In the genomic region with DNA sequence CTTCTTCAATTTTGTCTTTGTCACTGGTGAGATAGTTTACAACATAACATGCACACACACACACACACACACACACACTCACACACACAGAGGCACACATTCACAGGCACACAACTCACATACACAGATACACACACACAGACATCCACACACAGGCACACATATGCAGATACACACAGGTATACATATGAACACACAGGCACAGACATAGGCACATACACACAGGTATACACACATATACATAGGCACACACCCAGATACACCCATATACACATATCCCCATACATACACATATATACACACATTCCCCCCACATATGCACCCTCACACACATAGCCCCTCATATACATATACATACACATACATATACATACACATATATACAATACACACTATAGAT, we compare ENCODE assay signal across 13 mouse cellular contexts. TPM values are rescaled to one million over a fixed set of nuclear protein-coding genes. Genes with fewer than 3 reads are reported as not detected.
DNase-seq lines count a peak whose midpoint lies in the region; ATAC-seq and TF ChIP-seq lines count a peak whose summit lies in the region.
"Had no signal": no experiment of that assay in that cellular context is flagged by ENCODE, and none has a peak within 500 bp of the region (broad histone marks: within the 10 kb centered on the region; RNA-seq: fewer than 3 reads in every experiment).

No protein-coding gene starts in this region.

- H3K36me3 ChIP-seq in kidney, postnatal 0 days (ENCODE audit: insufficient read depth, low read length): 0 out of 2 replicates have a peak, but pooled peaks cover 2% of the 10 kb centered on the region
- H3K36me3 ChIP-seq in forebrain, embryonic 12.5 days (replicated peaks): peaks cover 2% of the 10 kb centered on the region; the same call in 1 of the 2 replicates
- peaks cover 2% of the 10 kb centered on the region; the same call in 1 of the 2 replicates for H3K36me3 ChIP-seq in intestine, embryonic 16.5 days (ENCODE audit: control insufficient read depth, insufficient read depth, low read length)
- H3K36me3 ChIP-seq in neural tube, embryonic 14.5 days (ENCODE audit: control insufficient read depth, insufficient read depth, low read length): no peaks in the 10 kb centered on the region
- H3K36me3 ChIP-seq: liver, embryonic 12.5 days had no signal

- H3K27me3 ChIP-seq in kidney, postnatal 0 days (ENCODE audit: insufficient read depth, low read length): no peaks in the 10 kb centered on the region
- no peaks in the 10 kb centered on the region for H3K27me3 ChIP-seq in forebrain, embryonic 12.5 days
- H3K27me3 ChIP-seq in intestine, embryonic 16.5 days (replicated peaks; ENCODE audit: control insufficient read depth, insufficient read depth, low read length): no peaks in the 10 kb centered on the region
- no peaks in the 10 kb centered on the region for H3K27me3 ChIP-seq in neural tube, embryonic 14.5 days (ENCODE audit: control insufficient read depth, insufficient read depth, low read length)
- H3K27me3 ChIP-seq: CH12.LX had no signal

- H3K4me3 ChIP-seq in kidney, postnatal 0 days (replicated peaks; ENCODE audit: low read depth, low read length): no peak overlapping the region
- no peak overlapping the region for H3K4me3 ChIP-seq in forebrain, embryonic 12.5 days (replicated peaks)
- no peak overlapping the region for H3K4me3 ChIP-seq in intestine, embryonic 16.5 days (ENCODE audit: low read length)
- H3K4me3 ChIP-seq in neural tube, embryonic 14.5 days (ENCODE audit: low read depth, low read length): no peak overlapping the region

- no peak overlapping the region for H3K9ac ChIP-seq in kidney, postnatal 0 days (ENCODE audit: low read depth, low read length)
- H3K9ac ChIP-seq in forebrain, embryonic 12.5 days: no peak overlapping the region
- H3K9ac ChIP-seq in intestine, embryonic 16.5 days (ENCODE audit: low read depth, low read length): no peak overlapping the region
- no peak overlapping the region for H3K9ac ChIP-seq in neural tube, embryonic 14.5 days (replicated peaks; ENCODE audit: low read depth, low read length)
- H3K9ac ChIP-seq: liver, embryonic 12.5 days had no signal

- TF ChIP-seq CTCF in kidney, postnatal 0 days (IDR thresholded peaks at IDR 0.05; ENCODE audit: low read depth): no peak

- H3K9me3 ChIP-seq in kidney, postnatal 0 days (replicated peaks; ENCODE audit: low read length): no peaks in the 10 kb centered on the region
- no peaks in the 10 kb centered on the region for H3K9me3 ChIP-seq in forebrain, embryonic 12.5 days
- no peaks in the 10 kb centered on the region for H3K9me3 ChIP-seq in intestine, embryonic 16.5 days (ENCODE audit: control insufficient read depth, low read length)
- no peaks in the 10 kb centered on the region for H3K9me3 ChIP-seq in neural tube, embryonic 14.5 days (ENCODE audit: control insufficient read depth, low read length)
- H3K9me3 ChIP-seq: liver, embryonic 12.5 days had no signal

- DNase-seq in kidney, postnatal 0 days (ENCODE audit: low spot score): no peak
- no peak for DNase-seq in kidney, adult 18-20 months
- no peak for DNase-seq in embryo, embryonic 10 days (ENCODE audit: low spot score)
- no peak for DNase-seq in yolk sac, embryonic 10.5 days (ENCODE audit: low spot score)
- no peak for DNase-seq in adrenal gland, adult 8-10 months

- no peak overlapping the region for H3K4me2 ChIP-seq in kidney, postnatal 0 days (ENCODE audit: low read length)
- no peak overlapping the region for H3K4me2 ChIP-seq in forebrain, embryonic 12.5 days
- H3K4me2 ChIP-seq in intestine, embryonic 16.5 days (ENCODE audit: low read depth, low read length): no peak overlapping the region
- H3K4me2 ChIP-seq in neural tube, embryonic 14.5 days (ENCODE audit: low read depth, low read length): no peak overlapping the region

- H3K27ac ChIP-seq in kidney, postnatal 0 days: no peak overlapping the region
- no peak overlapping the region for H3K27ac ChIP-seq in forebrain, embryonic 12.5 days
- H3K27ac ChIP-seq in intestine, embryonic 16.5 days (ENCODE audit: low read length): no peak overlapping the region
- H3K27ac ChIP-seq in neural tube, embryonic 14.5 days (ENCODE audit: low read depth, low read length): no peak overlapping the region
- H3K27ac ChIP-seq: liver, embryonic 12.5 days had no signal

- ATAC-seq in kidney, postnatal 0 days (replicated peaks; ENCODE audit: low FRiP score, low read depth): peak; percentile 12; the same call in 1 of the 2 replicates
- ATAC-seq in forebrain, embryonic 12.5 days (ENCODE audit: low FRiP score): peak; percentile 48
- peak; percentile 7; the same call in 1 of the 2 replicates for ATAC-seq in intestine, embryonic 16.5 days
- ATAC-seq in neural tube, embryonic 14.5 days (ENCODE audit: low read depth): peak; percentile 49; the same call in 1 of the 2 replicates
- ATAC-seq: inflammation-experienced regulatory T-cells, adult 6 months; liver, embryonic 12.5 days had no signal

- H3K4me1 ChIP-seq in kidney, postnatal 0 days (replicated peaks; ENCODE audit: insufficient read depth, low read length): peaks cover 2% of the 10 kb centered on the region; the same call in 1 of the 2 replicates
- peaks cover 12% of the 10 kb centered on the region for H3K4me1 ChIP-seq in forebrain, embryonic 12.5 days
- no peaks in the 10 kb centered on the region; the same call in 1 of the 2 replicates for H3K4me1 ChIP-seq in intestine, embryonic 16.5 days (ENCODE audit: control insufficient read depth, insufficient read depth, low read length)
- no peaks in the 10 kb centered on the region for H3K4me1 ChIP-seq in neural tube, embryonic 14.5 days (ENCODE audit: control insufficient read depth, insufficient read depth, low read length)
- H3K4me1 ChIP-seq: liver, embryonic 12.5 days had no signal

RNA-seq across cellular contexts. Expression of a gene that starts 0.8 kb away (rescaled TPM):
- polyA plus RNA-seq in kidney, postnatal 0 days (2015; fragmentation: Nextera tagmentation; extraction: Ambion mirVana): 153 and 165 TPM in 2 replicates
- polyA plus RNA-seq in forebrain, embryonic 12.5 days (2016; fragmentation: Nextera tagmentation; extraction: Ambion mirVana): 77.0 and 81.2 TPM in 2 replicates
- 80.4 and 91.0 TPM in 2 replicates for polyA plus RNA-seq in intestine, embryonic 16.5 days (2015; fragmentation: Nextera tagmentation; extraction: Ambion mirVana)
- 34.1 and 75.7 TPM in 2 replicates for polyA plus RNA-seq in neural tube, embryonic 14.5 days (2014; fragmentation: Nextera tagmentation; extraction: Ambion mirVana)
- 100 to 1,000 TPM in 2 of 4 experiments, 10 to 100 TPM in 2; 91.6 to 107 (median 101) TPM for total RNA-seq in adrenal gland, adult 8-10 months (2022)
- total RNA-seq: CH12.LX had no signal
- polyA plus RNA-seq: inflammation-experienced regulatory T-cells, adult 6 months had no signal

RNA-seq across cellular contexts. Expression of a gene that starts 12.1 kb away (rescaled TPM):
- not detected in 2 replicates for polyA plus RNA-seq in kidney, postnatal 0 days (2015; fragmentation: Nextera tagmentation; extraction: Ambion mirVana)
- polyA plus RNA-seq in forebrain, embryonic 12.5 days (2016; fragmentation: Nextera tagmentation; extraction: Ambion mirVana): 0.97 and 1.3 TPM in 2 replicates
- polyA plus RNA-seq in intestine, embryonic 16.5 days (2015; fragmentation: Nextera tagmentation; extraction: Ambion mirVana): not detected in 2 replicates
- 0.12 TPM in 1 of 2 replicates, not detected in the other for polyA plus RNA-seq in neural tube, embryonic 14.5 days (2014; fragmentation: Nextera tagmentation; extraction: Ambion mirVana)
- not detected for total RNA-seq in adrenal gland, adult 8-10 months (2022)
- total RNA-seq: CH12.LX; heart, adult 18-20 months had no signal
- polyA plus RNA-seq: inflammation-experienced regulatory T-cells, adult 6 months; liver, embryonic 12.5 days had no signal

RNA-seq across cellular contexts. Expression of a gene that starts 53.4 kb away (rescaled TPM):
- polyA plus RNA-seq in kidney, postnatal 0 days (2015; fragmentation: Nextera tagmentation; extraction: Ambion mirVana): 0.05 TPM in 1 of 2 replicates, not detected in the other
- polyA plus RNA-seq in forebrain, embryonic 12.5 days (2016; fragmentation: Nextera tagmentation; extraction: Ambion mirVana): 2.2 and 3.6 TPM in 2 replicates
- polyA plus RNA-seq in intestine, embryonic 16.5 days (2015; fragmentation: Nextera tagmentation; extraction: Ambion mirVana): 0.05 TPM in 1 of 2 replicates, not detected in the other
- 0.11 TPM in 1 of 2 replicates, not detected in the other for polyA plus RNA-seq in neural tube, embryonic 14.5 days (2014; fragmentation: Nextera tagmentation; extraction: Ambion mirVana)
- total RNA-seq in adrenal gland, adult 8-10 months (2022): under 1 TPM in 1 of 4 experiments, not detected in 3; 0.11 TPM
- total RNA-seq: CH12.LX; heart, adult 18-20 months had no signal
- polyA plus RNA-seq: inflammation-experienced regulatory T-cells, adult 6 months; liver, embryonic 12.5 days had no signal

RNA-seq across cellular contexts. Expression of a gene that starts 53.8 kb away (rescaled TPM):
- 0.52 and 0.79 TPM in 2 replicates for polyA plus RNA-seq in kidney, postnatal 0 days (2015; fragmentation: Nextera tagmentation; extraction: Ambion mirVana)
- polyA plus RNA-seq in forebrain, embryonic 12.5 days (2016; fragmentation: Nextera tagmentation; extraction: Ambion mirVana): not detected in 2 replicates
- polyA plus RNA-seq in intestine, embryonic 16.5 days (2015; fragmentation: Nextera tagmentation; extraction: Ambion mirVana): 3.9 and 4.1 TPM in 2 replicates
- not detected in 2 replicates for polyA plus RNA-seq in neural tube, embryonic 14.5 days (2014; fragmentation: Nextera tagmentation; extraction: Ambion mirVana)
- 1 to 10 TPM in 1 of 4 experiments, under 1 TPM in 2, not detected in 1; 0.46 to 1.5 (median 0.77) TPM for total RNA-seq in adrenal gland, adult 8-10 months (2022)
- total RNA-seq: CH12.LX; layer of hippocampus, postnatal 10 days had no signal
- polyA plus RNA-seq: liver, embryonic 12.5 days had no signal

RNA-seq across cellular contexts. Expression of a gene that starts 59.4 kb away (rescaled TPM):
- polyA plus RNA-seq in kidney, postnatal 0 days (2015; fragmentation: Nextera tagmentation; extraction: Ambion mirVana): 0.29 and 0.33 TPM in 2 replicates
- 4.4 and 7.2 TPM in 2 replicates for polyA plus RNA-seq in forebrain, embryonic 12.5 days (2016; fragmentation: Nextera tagmentation; extraction: Ambion mirVana)
- 0.13 and 0.32 TPM in 2 replicates for polyA plus RNA-seq in intestine, embryonic 16.5 days (2015; fragmentation: Nextera tagmentation; extraction: Ambion mirVana)
- 0.21 TPM in 1 of 2 replicates, not detected in the other for polyA plus RNA-seq in neural tube, embryonic 14.5 days (2014; fragmentation: Nextera tagmentation; extraction: Ambion mirVana)
- under 1 TPM; 0.73 to 0.87 (median 0.77) TPM for total RNA-seq in adrenal gland, adult 8-10 months (2022)
- polyA plus RNA-seq: inflammation-experienced regulatory T-cells, adult 6 months had no signal
